Mouse (Mus musculus): ENCODE results near the gene Rrp1. TPM values are rescaled to one million over a fixed set of nuclear protein-coding genes. Genes with fewer than 3 reads are reported as not detected.

Gene Rrp1
- polyA plus RNA-seq, 1 experiment from 2014 or later, result 213 TPM

DNA sequence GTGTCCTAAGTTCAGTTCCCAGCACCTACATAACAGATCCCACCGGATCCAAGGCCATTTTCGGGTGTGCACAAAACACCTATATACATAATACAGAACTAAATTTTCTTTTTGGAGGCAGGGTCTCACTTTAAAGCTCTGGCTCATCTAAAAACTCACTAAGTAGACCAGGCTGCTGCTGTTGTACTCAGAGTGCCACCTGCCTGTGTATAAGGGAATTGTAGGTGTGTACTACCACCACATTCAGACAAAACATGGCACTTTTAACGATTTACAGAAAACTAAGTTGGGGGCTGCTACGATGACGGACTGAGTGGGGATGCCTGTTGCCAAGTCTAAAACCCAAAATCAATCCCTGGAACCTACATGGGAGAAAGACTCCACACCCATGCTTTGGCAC is 37.9 kb upstream of the Rrp1 start:
- H3K4me3 ChIP-seq (ENCODE audit: low read depth, low read length), result no peak overlapping the region
- 89% methylated on average over 5 of the region's 5 CpGs for WGBS

GRCm38 (mm10) chr10:78447396-78447795 is 34.6 kb upstream of the Rrp1 start:
- Histone ChIP-seq H3K27ac (ENCODE audit: low read length) (no peak overlapping the region), H3K9ac (replicated peaks; ENCODE audit: low read depth, low read length) (no peak overlapping the region), H3K36me3 (ENCODE audit: control insufficient read depth, insufficient read depth, low read length) (peaks cover 4% of the 10 kb centered on the region; the same call in 1 of the 2 replicates), H3K9me3 (ENCODE audit: control insufficient read depth, low read depth, low read length) (no peaks in the 10 kb centered on the region), H3K4me1 (ENCODE audit: control insufficient read depth, insufficient read depth, low read length) (no peaks in the 10 kb centered on the region), H3K27me3 (ENCODE audit: control insufficient read depth, insufficient read depth, low read length) (no peaks in the 10 kb centered on the region), H3K4me3 (ENCODE audit: low read depth, low read length) (no peak overlapping the region), H3K4me2 (replicated peaks; ENCODE audit: low read depth, low read length) (no peak overlapping the region)
- no peak for ATAC-seq (ENCODE audit: insufficient number of reproducible peaks, insufficient read depth, low FRiP score, low read depth)
- 83% methylated on average over 3 of the region's 3 CpGs for WGBS

More for the DNA sequence above, 37.9 kb upstream of the Rrp1 start:
- Histone ChIP-seq H3K9me3 (ENCODE audit: control insufficient read depth, low read depth, low read length) (no peaks in the 10 kb centered on the region), H3K9ac (replicated peaks; ENCODE audit: low read depth, low read length) (no peak overlapping the region), H3K4me1 (ENCODE audit: control insufficient read depth, insufficient read depth, low read length) (no peaks in the 10 kb centered on the region), H3K27ac (ENCODE audit: low read length) (no peak overlapping the region), H3K27me3 (ENCODE audit: control insufficient read depth, insufficient read depth, low read length) (no peaks in the 10 kb centered on the region), H3K36me3 (ENCODE audit: control insufficient read depth, insufficient read depth, low read length) (peaks cover 4% of the 10 kb centered on the region; the same call in 1 of the 2 replicates), H3K4me2 (replicated peaks; ENCODE audit: low read depth, low read length) (no peak overlapping the region)
- no peak for ATAC-seq (ENCODE audit: insufficient number of reproducible peaks, insufficient read depth, low FRiP score, low read depth)

- WGBS, result 98% methylated on average over 3 of the region's 3 CpGs
Measured at GRCm38 (mm10) chr10:78446195-78446594, 33.4 kb upstream of the Rrp1 start.

GRCm38 (mm10) chr10:78442292-78442691 is 29.4 kb upstream of the Rrp1 start:
- ATAC-seq (ENCODE audit: insufficient number of reproducible peaks, insufficient read depth, low FRiP score, low read depth), result no peak
- H3K27me3 ChIP-seq (ENCODE audit: control insufficient read depth, insufficient read depth, low read length), result no peaks in the 10 kb centered on the region
- 93% methylated on average over 3 of the region's 3 CpGs for WGBS
- no peak overlapping the region for H3K4me3 ChIP-seq (ENCODE audit: low read depth, low read length)
- H3K9me3 ChIP-seq (ENCODE audit: control insufficient read depth, low read depth, low read length), result no peaks in the 10 kb centered on the region
- H3K36me3 ChIP-seq (ENCODE audit: control insufficient read depth, insufficient read depth, low read length), result no peaks in the 10 kb centered on the region
- no peaks in the 10 kb centered on the region for H3K4me1 ChIP-seq (ENCODE audit: control insufficient read depth, insufficient read depth, low read length)
- H3K4me2 ChIP-seq (replicated peaks; ENCODE audit: low read depth, low read length), result no peak overlapping the region
- no peak overlapping the region for H3K27ac ChIP-seq (ENCODE audit: low read length)
- no peak overlapping the region for H3K9ac ChIP-seq (replicated peaks; ENCODE audit: low read depth, low read length)

More at GRCm38 (mm10) chr10:78446195-78446594, 33.4 kb upstream of the Rrp1 start:
- H3K4me2 ChIP-seq (replicated peaks; ENCODE audit: low read depth, low read length), result no peak overlapping the region
- ATAC-seq (ENCODE audit: insufficient number of reproducible peaks, insufficient read depth, low FRiP score, low read depth), result no peak
- H3K4me1 ChIP-seq (ENCODE audit: control insufficient read depth, insufficient read depth, low read length), result no peaks in the 10 kb centered on the region
- H3K9ac ChIP-seq (replicated peaks; ENCODE audit: low read depth, low read length), result no peak overlapping the region
- H3K27ac ChIP-seq (ENCODE audit: low read length), result no peak overlapping the region
- peaks cover 4% of the 10 kb centered on the region; the same call in 1 of the 2 replicates for H3K36me3 ChIP-seq (ENCODE audit: control insufficient read depth, insufficient read depth, low read length)
- H3K27me3 ChIP-seq (ENCODE audit: control insufficient read depth, insufficient read depth, low read length), result no peaks in the 10 kb centered on the region
- H3K9me3 ChIP-seq (ENCODE audit: control insufficient read depth, low read depth, low read length), result no peaks in the 10 kb centered on the region
- H3K4me3 ChIP-seq (ENCODE audit: low read depth, low read length), result no peak overlapping the region

- no peaks in the 10 kb centered on the region for H3K27me3 ChIP-seq (ENCODE audit: control insufficient read depth, insufficient read depth, low read length)
- ATAC-seq (ENCODE audit: insufficient number of reproducible peaks, insufficient read depth, low FRiP score, low read depth), result no peak
- H3K27ac ChIP-seq (ENCODE audit: low read length), result no peak overlapping the region
- WGBS, result 85% methylated on average over 5 of the region's 5 CpGs
- no peak overlapping the region for H3K4me3 ChIP-seq (ENCODE audit: low read depth, low read length)
- H3K9me3 ChIP-seq (ENCODE audit: control insufficient read depth, low read depth, low read length), result no peaks in the 10 kb centered on the region
- H3K4me2 ChIP-seq (replicated peaks; ENCODE audit: low read depth, low read length), result no peak overlapping the region
- no peak overlapping the region for H3K9ac ChIP-seq (replicated peaks; ENCODE audit: low read depth, low read length)
- no peaks in the 10 kb centered on the region for H3K4me1 ChIP-seq (ENCODE audit: control insufficient read depth, insufficient read depth, low read length)
- H3K36me3 ChIP-seq (ENCODE audit: control insufficient read depth, insufficient read depth, low read length), result no peaks in the 10 kb centered on the region
Measured at GRCm38 (mm10) chr10:78441606-78442005, 28.8 kb upstream of the Rrp1 start.

GRCm38 (mm10) chr10:78440812-78441211 is 28.0 kb upstream of the Rrp1 start:
- H3K9me3 ChIP-seq (ENCODE audit: control insufficient read depth, low read depth, low read length), result no peaks in the 10 kb centered on the region
- H3K4me1 ChIP-seq (ENCODE audit: control insufficient read depth, insufficient read depth, low read length), result no peaks in the 10 kb centered on the region
- no peak overlapping the region for H3K27ac ChIP-seq (ENCODE audit: low read length)
- no peaks in the 10 kb centered on the region for H3K27me3 ChIP-seq (ENCODE audit: control insufficient read depth, insufficient read depth, low read length)
- H3K4me2 ChIP-seq (replicated peaks; ENCODE audit: low read depth, low read length), result no peak overlapping the region
- no peak for ATAC-seq (ENCODE audit: insufficient number of reproducible peaks, insufficient read depth, low FRiP score, low read depth)
- H3K36me3 ChIP-seq (ENCODE audit: control insufficient read depth, insufficient read depth, low read length), result no peaks in the 10 kb centered on the region
- H3K4me3 ChIP-seq (ENCODE audit: low read depth, low read length), result no peak overlapping the region
- H3K9ac ChIP-seq (replicated peaks; ENCODE audit: low read depth, low read length), result no peak overlapping the region
- WGBS, result 78% methylated on average over 9 of the region's 9 CpGs

GRCm38 (mm10) chr10:78439990-78440389 is 27.1 kb upstream of the Rrp1 start:
- no peaks in the 10 kb centered on the region for H3K36me3 ChIP-seq (ENCODE audit: control insufficient read depth, insufficient read depth, low read length)
- H3K4me1 ChIP-seq (ENCODE audit: control insufficient read depth, insufficient read depth, low read length), result no peaks in the 10 kb centered on the region
- 87% methylated on average over 7 of the region's 7 CpGs for WGBS
- no peak overlapping the region for H3K4me3 ChIP-seq (ENCODE audit: low read depth, low read length)
- H3K9me3 ChIP-seq (ENCODE audit: control insufficient read depth, low read depth, low read length), result no peaks in the 10 kb centered on the region
- H3K9ac ChIP-seq (replicated peaks; ENCODE audit: low read depth, low read length), result no peak overlapping the region
- no peak overlapping the region for H3K27ac ChIP-seq (ENCODE audit: low read length)
- no peaks in the 10 kb centered on the region for H3K27me3 ChIP-seq (ENCODE audit: control insufficient read depth, insufficient read depth, low read length)
- no peak for ATAC-seq (ENCODE audit: insufficient number of reproducible peaks, insufficient read depth, low FRiP score, low read depth)
- H3K4me2 ChIP-seq (replicated peaks; ENCODE audit: low read depth, low read length), result no peak overlapping the region

DNA sequence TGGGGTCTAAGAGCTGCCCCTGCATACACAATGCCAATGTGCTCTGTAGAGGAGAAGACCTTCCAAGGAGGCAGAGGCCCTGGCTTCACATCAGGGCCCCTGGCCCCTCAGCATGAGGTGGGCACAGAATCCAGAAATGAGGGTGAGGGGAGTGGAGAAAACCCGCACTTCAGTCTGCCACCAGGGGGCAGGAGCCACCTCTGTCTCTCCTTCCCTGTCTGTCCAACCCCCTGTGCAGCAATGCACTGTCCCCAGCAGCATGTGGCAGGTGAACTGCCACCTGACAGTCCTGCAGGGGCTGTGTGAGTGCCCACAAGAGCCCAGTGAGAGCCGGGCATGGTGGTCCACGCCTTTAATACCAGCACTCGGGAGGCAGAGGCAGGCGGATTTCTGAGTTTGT is 26.7 kb upstream of the Rrp1 start:
- 65% methylated on average over 5 of the region's 5 CpGs for WGBS
- H3K4me2 ChIP-seq (replicated peaks; ENCODE audit: low read depth, low read length), result no peak overlapping the region
- H3K4me3 ChIP-seq (ENCODE audit: low read depth, low read length), result no peak overlapping the region
- H3K36me3 ChIP-seq (ENCODE audit: control insufficient read depth, insufficient read depth, low read length), result no peaks in the 10 kb centered on the region
- ATAC-seq (ENCODE audit: insufficient number of reproducible peaks, insufficient read depth, low FRiP score, low read depth), result no peak
- no peaks in the 10 kb centered on the region for H3K9me3 ChIP-seq (ENCODE audit: control insufficient read depth, low read depth, low read length)
- H3K27ac ChIP-seq (ENCODE audit: low read length), result no peak overlapping the region
- no peaks in the 10 kb centered on the region for H3K27me3 ChIP-seq (ENCODE audit: control insufficient read depth, insufficient read depth, low read length)
- no peaks in the 10 kb centered on the region for H3K4me1 ChIP-seq (ENCODE audit: control insufficient read depth, insufficient read depth, low read length)
- no peak overlapping the region for H3K9ac ChIP-seq (replicated peaks; ENCODE audit: low read depth, low read length)

- no peak overlapping the region for H3K9ac ChIP-seq (replicated peaks; ENCODE audit: low read depth, low read length)
- H3K36me3 ChIP-seq (ENCODE audit: control insufficient read depth, insufficient read depth, low read length), result no peaks in the 10 kb centered on the region
- no peak overlapping the region for H3K4me3 ChIP-seq (ENCODE audit: low read depth, low read length)
- H3K4me2 ChIP-seq (replicated peaks; ENCODE audit: low read depth, low read length), result no peak overlapping the region
- H3K27ac ChIP-seq (ENCODE audit: low read length), result no peak overlapping the region
- no peaks in the 10 kb centered on the region for H3K4me1 ChIP-seq (ENCODE audit: control insufficient read depth, insufficient read depth, low read length)
- no peak for ATAC-seq (ENCODE audit: insufficient number of reproducible peaks, insufficient read depth, low FRiP score, low read depth)
- H3K27me3 ChIP-seq (ENCODE audit: control insufficient read depth, insufficient read depth, low read length), result no peaks in the 10 kb centered on the region
- 8% methylated on average over 5 of the region's 5 CpGs for WGBS
- H3K9me3 ChIP-seq (ENCODE audit: control insufficient read depth, low read depth, low read length), result no peaks in the 10 kb centered on the region
Measured at GRCm38 (mm10) chr10:78438094-78438493, 25.3 kb upstream of the Rrp1 start.
